ENCODE assay signal across 8 mouse cellular contexts in the genomic region with DNA sequence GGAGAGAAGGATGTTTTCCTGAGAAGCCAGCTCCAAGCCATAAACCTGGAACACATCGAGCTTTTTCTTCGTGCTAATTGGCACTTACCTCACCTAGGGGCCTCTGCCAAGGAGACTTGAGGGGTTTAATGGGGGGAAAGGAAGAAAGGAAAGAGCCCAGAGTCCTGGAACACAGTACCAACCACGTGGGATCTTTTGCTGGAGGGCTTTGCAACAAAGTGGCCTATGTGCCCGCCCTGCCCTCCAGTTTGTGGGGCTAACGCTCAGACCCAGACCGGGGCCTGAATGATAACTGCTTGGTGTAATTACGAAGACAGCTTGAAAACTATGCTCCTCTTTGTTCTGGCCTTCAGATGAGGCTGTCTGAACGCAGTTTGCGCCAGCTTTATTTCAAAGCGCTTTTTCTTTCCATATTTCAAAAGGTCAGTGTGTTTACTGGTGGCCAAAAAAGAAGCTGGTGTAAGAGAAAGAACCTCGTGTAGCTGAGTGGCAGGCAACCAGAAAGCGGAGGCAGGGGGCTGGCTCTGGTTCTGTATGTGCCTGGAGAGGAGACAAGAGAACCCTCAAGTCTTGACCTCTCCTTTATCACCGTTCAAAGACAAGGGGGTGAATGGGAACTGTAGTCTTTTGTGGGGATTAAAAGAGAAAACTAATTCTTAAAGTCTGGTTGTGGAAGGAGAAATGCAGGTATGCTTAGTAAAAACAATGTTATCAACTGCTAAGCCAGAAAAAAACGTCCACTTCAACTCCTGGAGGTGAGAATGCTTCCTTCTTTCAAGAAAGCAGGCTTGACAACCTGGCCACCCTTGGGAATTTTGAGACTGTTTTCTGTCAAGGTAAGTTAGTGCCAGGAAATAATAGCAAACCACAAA.
DNase-seq lines count a peak whose midpoint lies in the region; ATAC-seq and TF ChIP-seq lines count a peak whose summit lies in the region.

No protein-coding gene starts in this region.

- H3K36me3 ChIP-seq in liver, embryonic 11.5 days (ENCODE audit: control insufficient read depth, insufficient read depth, low read length): no peaks in the 10 kb centered on the region

- H3K4me1 ChIP-seq in cerebellum, adult 2 months (ENCODE audit: control insufficient read depth, insufficient read depth, low read length): no peaks in the 10 kb centered on the region
- no peaks in the 10 kb centered on the region for H3K4me1 ChIP-seq in liver, embryonic 11.5 days (replicated peaks; ENCODE audit: control insufficient read depth, insufficient read depth, low read length)

- no peak overlapping the region for H3K4me3 ChIP-seq in cerebellum, adult 2 months (replicated peaks; ENCODE audit: insufficient read depth, low read depth, low read length)
- no peak overlapping the region for H3K4me3 ChIP-seq in left cerebral cortex, adult 2 months
- no peak overlapping the region for H3K4me3 ChIP-seq in liver, embryonic 11.5 days (ENCODE audit: low read depth, low read length)

- 35% methylated on average over 14 of the region's 14 CpGs for WGBS in cerebellum, adult 2 months
- WGBS in liver, embryonic 11.5 days: 64% methylated on average over 14 of the region's 14 CpGs

- no peaks in the 10 kb centered on the region for H3K27me3 ChIP-seq in cerebellum, adult 2 months (ENCODE audit: control insufficient read depth, insufficient read depth, low read length)
- H3K27me3 ChIP-seq in liver, embryonic 11.5 days (replicated peaks; ENCODE audit: control insufficient read depth, insufficient read depth, low read length): no peaks in the 10 kb centered on the region

- DNase-seq in brain, adult 2 months (ENCODE audit: low read depth, low spot score): peak; percentile 63
- peak; percentile 23 to 51 for DNase-seq in cerebellum, adult 2 months
- DNase-seq in left cerebral cortex, adult 2 months (ENCODE audit: extremely low spot score in 1 of 2, low spot score in 2 of 2): peak; percentile 16 to 48
- DNase-seq in right cerebral cortex, adult 18-20 months: peak; percentile 49
- DNase-seq in liver, embryonic 11.5 days (ENCODE audit: low spot score): no peak
- no peak for DNase-seq in MN1 (ENCODE audit: low spot score)
- no peak for DNase-seq in c-Kit-positive CD71-positive TER-119-positive erythroid progenitor cells, embryonic 14.5 days (ENCODE audit: low spot score)

- H3K9me3 ChIP-seq in liver, embryonic 11.5 days (ENCODE audit: control insufficient read depth, low read length): no peaks in the 10 kb centered on the region

- TF ChIP-seq CTCF in cerebellum, adult 2 months (IDR thresholded peaks at IDR 0.05; ENCODE audit: borderline replicate concordance, insufficient read depth, low read depth, low read length): no peak
- TF ChIP-seq CTCF in left cerebral cortex, adult 2 months (IDR thresholded peaks at IDR 0.05): no peak

- H3K4me2 ChIP-seq in liver, embryonic 11.5 days: no peak overlapping the region

- intact Hi-C loops in left cerebral cortex, adult 2 months (cut with DNase I): no loop called here

- no peak for TF ChIP-seq POLR2A in cerebellum, adult 2 months (IDR thresholded peaks at IDR 0.05; ENCODE audit: borderline replicate concordance, insufficient read depth, low read length)

- peak; percentile 74 for ATAC-seq in frontal cortex, adult (ENCODE audit: low TSS enrichment)
- no peak for ATAC-seq in liver, embryonic 11.5 days (replicated peaks; ENCODE audit: low FRiP score)

- no peak overlapping the region for H3K27ac ChIP-seq in cerebellum, adult 2 months (ENCODE audit: insufficient read depth, low read length)
- no peak overlapping the region for H3K27ac ChIP-seq in left cerebral cortex, adult 2 months
- H3K27ac ChIP-seq in liver, embryonic 11.5 days (ENCODE audit: low read depth, low read length): no peak overlapping the region

- H3K9ac ChIP-seq in liver, embryonic 11.5 days (ENCODE audit: low read depth, low read length): no peak overlapping the region

Comparison
In these comparisons a context has a peak if more than half of its experiments do, and no peak if none do; other contexts are left out.
1. DNase-seq: peak in brain, adult 2 months (single experiment), cerebellum, adult 2 months (2 of 2), left cerebral cortex, adult 2 months (2 of 2) and right cerebral cortex, adult 18-20 months (single experiment); none in liver, embryonic 11.5 days (single experiment), MN1 (single experiment) and c-Kit-positive CD71-positive TER-119-positive erythroid progenitor cells, embryonic 14.5 days (single experiment).